ENCODE assay signal across 9 mouse cellular contexts in the genomic region with DNA sequence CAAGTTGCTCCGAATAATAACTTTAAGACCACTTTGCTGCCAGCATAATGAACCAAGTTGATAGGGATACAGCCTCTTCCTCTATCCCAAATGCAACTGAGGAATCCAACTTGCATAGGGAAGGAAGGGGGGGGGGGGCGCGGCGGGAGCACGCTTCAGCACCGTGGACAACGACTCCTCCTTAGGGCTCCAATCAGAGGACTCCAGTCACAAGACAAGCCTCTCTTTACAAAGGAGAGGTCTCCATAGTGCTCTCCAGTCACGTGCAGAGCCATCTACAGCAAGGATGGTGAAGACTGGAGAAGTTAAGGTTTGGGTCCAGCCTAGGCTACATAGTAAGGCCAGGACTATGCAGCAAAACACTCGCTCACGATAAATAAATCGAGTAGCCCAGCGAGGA. TPM values are rescaled to one million over a fixed set of nuclear protein-coding genes. Genes with fewer than 3 reads are reported as not detected.
DNase-seq lines count a peak whose midpoint lies in the region.
"Had no signal": no experiment of that assay in that cellular context is flagged by ENCODE, and none has a peak within 500 bp of the region (broad histone marks: within the 10 kb centered on the region; RNA-seq: fewer than 3 reads in every experiment).

No protein-coding gene starts in this region.

- 11% methylated on average over 12 of the region's 12 CpGs for WGBS in embryonic facial prominence, embryonic 10.5 days

- no peak overlapping the region for H3K27ac ChIP-seq in embryonic facial prominence, embryonic 10.5 days (replicated peaks)
- H3K27ac ChIP-seq: liver, embryonic 15.5 days had no signal

- peaks cover 50% of the 10 kb centered on the region for H3K27me3 ChIP-seq in embryonic facial prominence, embryonic 10.5 days (replicated peaks; ENCODE audit: low read depth, poor library complexity, severe bottlenecking)

- H3K9me3 ChIP-seq in embryonic facial prominence, embryonic 10.5 days: no peaks in the 10 kb centered on the region
- H3K9me3 ChIP-seq: liver, embryonic 15.5 days had no signal

- H3K36me3 ChIP-seq in embryonic facial prominence, embryonic 10.5 days (replicated peaks): peaks cover 6% of the 10 kb centered on the region
- H3K36me3 ChIP-seq: liver, embryonic 15.5 days had no signal

- DNase-seq in kidney, postnatal 4 days: peak; percentile 63 to 68
- no peak for DNase-seq in kidney, adult 8-10 months
- peak; percentile 64 for DNase-seq in NIH3T3 (ENCODE audit: low read depth)
- DNase-seq in embryonic facial prominence, embryonic 10.5 days (ENCODE audit: low spot score): peak; percentile 84
- DNase-seq in neural tube, embryonic 10.5 days (ENCODE audit: extremely low spot score, low spot score): peak; percentile 59
- no peak for DNase-seq in adrenal gland, postnatal 25 days
- no peak for DNase-seq in layer of hippocampus, postnatal 36 days

- H3K4me3 ChIP-seq in embryonic facial prominence, embryonic 10.5 days: no peak overlapping the region
- H3K4me3 ChIP-seq: liver, embryonic 15.5 days had no signal

- H3K4me1 ChIP-seq in embryonic facial prominence, embryonic 10.5 days: peaks cover 58% of the 10 kb centered on the region

RNA-seq across cellular contexts. Expression of gene Kcnip2, which starts 2.1 kb away (rescaled TPM):
- polyA plus RNA-seq in embryonic facial prominence, embryonic 10.5 days (2016; fragmentation: Nextera tagmentation; extraction: Ambion mirVana): 0.44 and 0.67 TPM in 2 replicates
- total RNA-seq in adrenal gland, postnatal 25 days (2021): 0.27 TPM in 1 of 2 replicates, not detected in the other
- 100 to 1,000 TPM; 228 to 229 TPM for total RNA-seq in layer of hippocampus, postnatal 36 days (2021)
- total RNA-seq: hematopoietic stem cell, adult 5-6 weeks had no signal

RNA-seq across cellular contexts. Expression of gene Mgea5, which starts 30.2 kb away (rescaled TPM):
- 61.3 and 62.3 TPM in 2 replicates for polyA plus RNA-seq in embryonic facial prominence, embryonic 10.5 days (2016; fragmentation: Nextera tagmentation; extraction: Ambion mirVana)
- total RNA-seq in adrenal gland, postnatal 25 days (2021): 84.7 and 93.9 TPM in 2 replicates
- 100 to 1,000 TPM; 163 to 171 TPM for total RNA-seq in layer of hippocampus, postnatal 36 days (2021)

Comparison
In these comparisons a context has a peak if more than half of its experiments do, and no peak if none do; other contexts are left out.
1. DNase-seq: peak in kidney, postnatal 4 days (2 of 2), NIH3T3 (single experiment), embryonic facial prominence, embryonic 10.5 days (single experiment) and neural tube, embryonic 10.5 days (single experiment); none in kidney, adult 8-10 months (0 of 2), adrenal gland, postnatal 25 days (single experiment) and layer of hippocampus, postnatal 36 days (0 of 2).
2. RNA of gene Kcnip2, which starts 2.1 kb away (total RNA-seq): 228 to 229 TPM in layer of hippocampus, postnatal 36 days; 0.27 TPM in adrenal gland, postnatal 25 days; every median in the first group is over 100 times any median in the second.